Mouse (Mus musculus) liver, embryonic 14.5 days (tissue): ENCODE measurements around the gene Cela2a. TPM values are rescaled to one million over a fixed set of nuclear protein-coding genes. Genes with fewer than 3 reads are reported as not detected.

Experiments used
- ATAC-seq: fragments of 200-750 bp; cut with Nextera tagmentation; 2 replicates; pipeline ENCODE4 v1.8.0; 2017; ENCODE audit warnings: moderate number of reproducible peaks, mild to moderate bottlenecking, moderate library complexity; ENCODE audit not compliant: insufficient read depth
- DNase-seq, 3 experiments: peaks; one replicate each; pipeline ENCODE4 v3.0.0-alpha.2; 2012 to 2013; ENCODE audit warnings: low read depth in 3 of 3, low spot score in 3 of 3
- H3K27ac ChIP-seq: fragments of 300-500 bp; sonication (generic); 2 replicates; pipeline ENCODE4 v1.5.1; 2014; ENCODE audit warnings: moderate library complexity, mild to moderate bottlenecking, control low read depth, inconsistent platforms
- H3K27me3 ChIP-seq: fragments of 300-500 bp; sonication (generic); 2 replicates; pipeline ENCODE4 v1.6.1; 2014; ENCODE audit warnings: mild to moderate bottlenecking, low read length, moderate library complexity; ENCODE audit not compliant: control insufficient read depth, insufficient read depth
- H3K36me3 ChIP-seq: fragments of 300-500 bp; sonication (generic); replicated peaks from 2 replicates; pipeline ENCODE4 v1.6.1; 2014; ENCODE audit warnings: low read depth; ENCODE audit not compliant: control insufficient read depth, insufficient read depth
- H3K4me1 ChIP-seq, 2 experiments: fragments of 200-500 bp in 1 of 2; fragments of 300-500 bp in 1 of 2; sonication (generic) in 1 of 2; replicated peaks; 2 replicates each; pipeline ENCODE4 v1.6.1; 2012 to 2014; ENCODE audit warnings: antibody characterized with exemption in 1 of 2, inconsistent platforms in 1 of 2, low read length in 1 of 2; ENCODE audit not compliant: control insufficient read depth in 2 of 2, insufficient read depth in 2 of 2
- H3K4me2 ChIP-seq: fragments of 300-500 bp; sonication (generic); 2 replicates; pipeline ENCODE4 v1.6.1; 2014; ENCODE audit warnings: low read depth, mild to moderate bottlenecking, control low read depth, moderate library complexity
- H3K4me3 ChIP-seq, 2 experiments: fragments of 200-500 bp in 1 of 2; fragments of 300-500 bp in 1 of 2; sonication (generic) in 1 of 2; 2 replicates each; pipeline ENCODE4 v1.5.1; 2012 to 2014; ENCODE audit warnings: low read depth in 2 of 2, low read length in 2 of 2, mild to moderate bottlenecking in 2 of 2, control low read depth in 1 of 2, inconsistent platforms in 1 of 2, moderate library complexity in 1 of 2; ENCODE audit not compliant: insufficient read depth in 1 of 2
- H3K9ac ChIP-seq: fragments of 300-500 bp; sonication (generic); replicated peaks from 2 replicates; pipeline ENCODE4 v1.6.1; 2014; ENCODE audit warnings: mild to moderate bottlenecking, control low read depth, moderate library complexity
- H3K9me3 ChIP-seq: fragments of 300-500 bp; sonication (generic); 2 replicates; pipeline ENCODE4 v1.6.1; 2016; ENCODE audit warnings: low read length, mixed read lengths; ENCODE audit not compliant: control insufficient read depth
- CTCF ChIP-seq: IDR thresholded peaks from 2 replicates; pipeline ENCODE4 v1.5.1; 2016; ENCODE audit warnings: antibody characterized with exemption, low read depth, control low read depth
- EP300 ChIP-seq: IDR thresholded peaks from 2 replicates; pipeline ENCODE4 v1.6.1; 2016; ENCODE audit warnings: antibody characterized with exemption, low read depth
- WGBS: fragments of 180-500 bp; shearing (Covaris S2); extraction: QIAGEN DNeasy Blood & Tissue Kit; methylation state at CpG from one replicate; pipeline ENCODE4 v1.1.7; 2014; ENCODE audit not compliant: insufficient replicate concordance; 5-methylcytosine and 5-hydroxymethylcytosine counted together
- polyA plus RNA-seq, 2 experiments: library from polyadenylated mRNA; depleted of rRNA in 1 of 2; stranded (reverse) in 1 of 2; unstranded in 1 of 2; fragments of >200 nt; fragmentation: Nextera tagmentation in 1 of 2; extraction: Ambion mirVana in 1 of 2; gene quantifications; 2 replicates each; pipeline versions ENCODE4 v1.2.1 to v1.2.3; 2012 to 2014

Cela2a gene
- polyA plus RNA-seq, 2 experiments: not detected

- no peak overlapping the region for H3K4me2 ChIP-seq
Observed at GRCm38 (mm10) chr4:141868051-141868450, 42.1 kb upstream of the Cela2a start.

GRCm38 (mm10) chr4:141867498-141867897 is 41.5 kb upstream of the Cela2a start:
- no peaks in the 10 kb centered on the region for H3K9me3 ChIP-seq
- DNase-seq (no peak), ATAC-seq (no peak)
- no peak overlapping the region for H3K4me2 ChIP-seq
- TF ChIP-seq EP300 (no peak), CTCF (no peak)
- no peaks in the 10 kb centered on the region for H3K27me3 ChIP-seq
- no peak overlapping the region for H3K9ac ChIP-seq
- peaks cover 9 to 17% of the 10 kb centered on the region in 2 experiments for H3K4me1 ChIP-seq
- H3K27ac ChIP-seq: no peak overlapping the region
- 70% methylated on average over 4 of the region's 4 CpGs for WGBS
- H3K36me3 ChIP-seq: peaks cover 5% of the 10 kb centered on the region; the same call in 1 of the 2 replicates
- H3K4me3 ChIP-seq: no peak overlapping the region

More at GRCm38 (mm10) chr4:141868051-141868450, 42.1 kb upstream of the Cela2a start:
- H3K27me3 ChIP-seq: no peaks in the 10 kb centered on the region
- no peaks in the 10 kb centered on the region for H3K9me3 ChIP-seq
- peaks cover 5% of the 10 kb centered on the region for H3K36me3 ChIP-seq
- DNase-seq (no peak), ATAC-seq (no peak)
- peaks cover 15 to 22% of the 10 kb centered on the region in 2 experiments for H3K4me1 ChIP-seq
- 78% methylated on average over 10 of the region's 10 CpGs for WGBS
- no peak overlapping the region for H3K9ac ChIP-seq
- TF ChIP-seq CTCF: no peak
- no peak for TF ChIP-seq EP300
- no peak overlapping the region for H3K27ac ChIP-seq
- H3K4me3 ChIP-seq: no peak overlapping the region

DNA sequence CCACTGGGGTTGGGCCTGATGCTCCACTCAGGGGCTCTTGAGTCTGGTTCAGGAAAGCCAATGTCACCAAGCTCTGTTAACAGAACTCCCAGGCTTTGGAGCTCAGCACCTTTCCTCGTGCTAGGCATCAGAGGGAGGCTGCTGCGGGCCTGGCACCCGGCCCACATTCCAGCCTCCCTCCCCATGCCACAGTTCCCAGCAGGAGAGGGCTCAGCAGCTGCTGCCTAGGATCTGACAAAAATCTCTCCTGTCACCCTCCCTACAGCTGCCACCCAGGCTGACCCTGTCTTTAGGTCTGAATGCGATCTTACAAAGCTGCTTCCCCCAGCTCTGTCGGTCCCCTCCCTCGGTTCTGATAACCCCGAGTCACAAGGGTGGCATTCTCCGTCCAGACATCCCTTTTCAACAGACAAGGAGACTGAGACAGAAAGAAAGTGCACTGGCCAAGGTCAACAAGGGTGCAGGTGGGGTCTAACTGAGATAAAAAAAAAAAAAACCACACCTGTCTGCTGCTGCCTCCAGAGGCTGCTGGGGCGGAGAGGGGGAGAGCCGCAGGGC is 41.1 kb upstream of the Cela2a start:
- peaks cover 5% of the 10 kb centered on the region; the same call in 1 of the 2 replicates for H3K36me3 ChIP-seq
- H3K9me3 ChIP-seq: no peaks in the 10 kb centered on the region
- H3K9ac ChIP-seq: no peak overlapping the region
- 73% methylated on average over 10 of the region's 10 CpGs for WGBS
- no peak overlapping the region for H3K4me2 ChIP-seq
- no peaks in the 10 kb centered on the region for H3K27me3 ChIP-seq
- TF ChIP-seq EP300 (no peak), CTCF (no peak)
- H3K4me1 ChIP-seq: peaks cover 6 to 12% of the 10 kb centered on the region in 2 experiments
- ATAC-seq (no peak), DNase-seq (no peak)
- H3K4me3 ChIP-seq: no peak overlapping the region
- H3K27ac ChIP-seq: no peak overlapping the region

- H3K9ac ChIP-seq: no peak overlapping the region
- DNase-seq: no peak
- no peak overlapping the region for H3K27ac ChIP-seq
- WGBS: 78% methylated on average over 5 of the region's 5 CpGs
- no peak overlapping the region for H3K4me3 ChIP-seq
- TF ChIP-seq CTCF: no peak
- TF ChIP-seq EP300: no peak
- no peaks in the 10 kb centered on the region for H3K9me3 ChIP-seq
- H3K4me2 ChIP-seq: no peak overlapping the region
- no peaks in the 10 kb centered on the region for H3K4me1 ChIP-seq
- ATAC-seq: no peak
- no peaks in the 10 kb centered on the region for H3K27me3 ChIP-seq
- peaks cover 4% of the 10 kb centered on the region for H3K36me3 ChIP-seq
Observed at GRCm38 (mm10) chr4:141865600-141865999, 39.6 kb upstream of the Cela2a start.

DNA sequence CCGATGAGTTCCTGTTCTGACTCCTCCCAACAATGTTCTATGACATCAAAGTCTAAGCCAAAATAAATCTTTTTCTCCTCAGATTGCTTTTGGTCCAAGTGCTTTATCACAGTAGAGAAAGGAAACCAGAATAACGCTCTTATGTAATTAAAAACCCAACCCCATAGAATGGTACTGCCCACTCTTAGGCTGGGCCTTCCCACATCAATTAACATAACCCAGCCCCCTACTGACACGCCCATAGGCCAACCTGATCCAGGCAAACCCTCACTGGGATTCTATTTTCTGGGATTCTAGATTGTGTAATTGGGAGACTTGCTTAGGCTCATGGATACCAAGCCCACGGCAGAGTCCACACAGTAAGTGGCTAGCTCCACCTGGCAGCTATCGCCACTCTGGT is 39.0 kb upstream of the Cela2a start:
- 77% methylated on average over 5 of the region's 5 CpGs for WGBS
- no peak for ATAC-seq

More for the DNA sequence above, 39.0 kb upstream of the Cela2a start:
- H3K27me3 ChIP-seq: no peaks in the 10 kb centered on the region
- TF ChIP-seq CTCF (no peak), EP300 (no peak)
- no peak for DNase-seq
- no peaks in the 10 kb centered on the region for H3K9me3 ChIP-seq
- no peak overlapping the region for H3K9ac ChIP-seq
- no peaks in the 10 kb centered on the region for H3K4me1 ChIP-seq
- H3K4me2 ChIP-seq: no peak overlapping the region
- H3K36me3 ChIP-seq: peaks cover 7% of the 10 kb centered on the region
- no peak overlapping the region for H3K4me3 ChIP-seq
- H3K27ac ChIP-seq: no peak overlapping the region
